Comparison of ENCODE assay signal across 17 mouse cellular contexts in genomic region chr6:50549051-50549450, GRCm38 (mm10). TPM values are rescaled to one million over a fixed set of nuclear protein-coding genes. Genes with fewer than 3 reads are reported as not detected.
"Had no signal": no experiment of that assay in that cellular context is flagged by ENCODE, and none has a peak within 500 bp of the region (broad histone marks: within the 10 kb centered on the region; RNA-seq: fewer than 3 reads in every experiment).

No protein-coding gene starts in this region.

- H3K27ac ChIP-seq: kidney, postnatal 0 days; limb, embryonic 15.5 days; liver, embryonic 12.5 days; macrophage; midbrain, embryonic 15.5 days; neural tube, embryonic 12.5 days had no signal

- H3K9me3 ChIP-seq: limb, embryonic 15.5 days; liver, embryonic 12.5 days; midbrain, embryonic 15.5 days; neural tube, embryonic 12.5 days had no signal

- H3K27me3 ChIP-seq: limb, embryonic 15.5 days; midbrain, embryonic 15.5 days; neural tube, embryonic 12.5 days had no signal

- H3K9ac ChIP-seq: limb, embryonic 15.5 days; liver, embryonic 12.5 days; lung, embryonic 14.5 days; midbrain, embryonic 15.5 days; neural tube, embryonic 12.5 days had no signal

- H3K36me3 ChIP-seq: limb, embryonic 15.5 days; liver, embryonic 12.5 days; midbrain, embryonic 15.5 days; neural tube, embryonic 12.5 days had no signal

- H3K4me2 ChIP-seq: limb, embryonic 15.5 days; liver, embryonic 12.5 days; lung, embryonic 14.5 days; midbrain, embryonic 11.5 days; midbrain, embryonic 15.5 days; neural tube, embryonic 12.5 days had no signal

- H3K4me1 ChIP-seq: midbrain, embryonic 15.5 days; neural tube, embryonic 12.5 days had no signal

- DNase-seq: kidney, adult 8-10 months; kidney, postnatal 36 days; lung, embryonic 14.5 days; lung, postnatal 14 days; retina, postnatal 1 day; thymus, adult 2 months; thymus, postnatal 25 days had no signal

- H3K4me3 ChIP-seq: limb, embryonic 15.5 days; liver, embryonic 12.5 days; megakaryocyte, embryonic 14.5 days; midbrain, embryonic 15.5 days; neural tube, embryonic 12.5 days had no signal

- ATAC-seq: intestine, embryonic 16.5 days; liver, embryonic 12.5 days; midbrain, embryonic 15.5 days had no signal

RNA-seq across cellular contexts. Expression of gene 4921507P07Rik, which starts 47.4 kb away (rescaled TPM):
- polyA plus RNA-seq: macrophage; small intestine, adult 2 months had no signal
